Mouse (Mus musculus) cerebellum, postnatal 36 days (tissue): ENCODE measurements around the gene Scarf2.
A peak's percentile ranks its signal among the peaks of the same experiment; 100 is the strongest.

Source experiments
- DNase-seq, 2 experiments: peaks; one replicate each; pipeline ENCODE4 v3.0.0; 2021 to 2022; ENCODE audit warnings: mixed read lengths in 2 of 2

The Scarf2 gene

GRCm38 (mm10) chr16:17833321-17833680 is 36.2 kb downstream of the Scarf2 start:
- peak; percentile 58 to 59 for DNase-seq

- peak; percentile 65 to 74 for DNase-seq
These were observed 36.8 kb downstream of the Scarf2 start for GRCm38 (mm10) chr16:17833681-17834399.

GRCm38 (mm10) chr16:17834543-17834942 is 37.5 kb downstream of the Scarf2 start:
- DNase-seq: no peak

GRCm38 (mm10) chr16:17835481-17835880 is 38.4 kb downstream of the Scarf2 start:
- DNase-seq: no peak

GRCm38 (mm10) chr16:17838051-17838450 is 41.0 kb downstream of the Scarf2 start, which contains the start of gene Car15:
Gene Car15 (minus strand): TSS chr16:17838364.
- DNase-seq: no peak

GRCm38 (mm10) chr16:17839976-17840375 is 42.9 kb downstream of the Scarf2 start:
- DNase-seq: peak; percentile 79

GRCm38 (mm10) chr16:17842437-17842836 is 45.4 kb downstream of the Scarf2 start:
- DNase-seq: peak; percentile 49 to 53

GRCm38 (mm10) chr16:17843701-17844365 is 46.8 kb downstream of the Scarf2 start:
- DNase-seq: peak; percentile 57 to 61

GRCm38 (mm10) chr16:17848431-17848830 is 51.3 kb downstream of the Scarf2 start:
- no peak for DNase-seq

GRCm38 (mm10) chr16:17848928-17849327 is 51.8 kb downstream of the Scarf2 start:
- peak; percentile 53 to 71 for DNase-seq

GRCm38 (mm10) chr16:17849486-17849885 is 52.4 kb downstream of the Scarf2 start:
- DNase-seq: no peak

- no peak for DNase-seq
These were observed 54.2 kb downstream of the Scarf2 start for GRCm38 (mm10) chr16:17851331-17851730.

GRCm38 (mm10) chr16:17851860-17852259 is 54.8 kb downstream of the Scarf2 start:
- DNase-seq: peak; percentile 88 to 91

GRCm38 (mm10) chr16:17853263-17853662 is 56.2 kb downstream of the Scarf2 start:
- no peak for DNase-seq

- no peak for DNase-seq
These were observed 60.1 kb downstream of the Scarf2 start for GRCm38 (mm10) chr16:17857157-17857556.
